Mouse (Mus musculus): ENCODE data around the gene Armh3.

DNA sequence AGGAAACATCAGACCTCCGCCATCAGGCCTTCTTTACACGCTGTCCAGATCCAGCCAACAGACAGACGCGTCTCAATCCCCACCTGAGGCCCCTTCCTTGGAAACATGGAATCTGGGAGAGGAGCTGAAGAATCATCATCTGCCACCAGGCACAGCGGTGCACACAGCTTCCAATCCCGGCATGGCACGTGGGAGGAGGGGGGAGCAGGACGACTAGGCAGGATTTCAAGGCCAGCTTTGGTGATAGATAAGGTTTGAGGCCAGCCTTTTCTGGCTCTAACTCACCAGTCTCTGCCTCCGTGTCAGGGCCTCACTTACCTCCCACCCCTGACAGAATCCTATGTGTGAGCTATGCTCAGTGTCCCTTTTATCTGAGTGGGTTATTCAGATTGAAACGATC lies 162.8 kb downstream of the Armh3 start:
- no peak for TF ChIP-seq CTCF (IDR thresholded peaks at IDR 0.05 in 2 of 3, conservative IDR thresholded peaks at IDR 0.05 in 1 of 3; ENCODE audit: control insufficient read depth in 1 of 3, insufficient read depth in 1 of 3, low read depth in 2 of 3, low read length in 3 of 3, poor library complexity in 1 of 3, severe bottlenecking in 1 of 3)
- no peak for TF ChIP-seq MXI1 (IDR thresholded peaks at IDR 0.05; ENCODE audit: low read depth, low read length)
- no peak for TF ChIP-seq KAT2A (conservative IDR thresholded peaks at IDR 0.05; ENCODE audit: low read depth, low read length)
- TF ChIP-seq NELFE (IDR thresholded peaks at IDR 0.05; ENCODE audit: low read depth, low read length), result no peak
- TF ChIP-seq RCOR1 (IDR thresholded peaks at IDR 0.05; ENCODE audit: low read depth, low read length), result no peak

Measured in MEL (cell line).